Mouse (Mus musculus) cortical plate, adult 2 months (tissue): Measurements from ENCODE around the gene Limk2.

ENCODE experiments used
- CTCF ChIP-seq: fragments of 200-500 bp; IDR thresholded peaks from 2 replicates; pipeline ENCODE4 v1.5.1; 2011; ENCODE audit warnings: mild to moderate bottlenecking, control low read depth, low read length; ENCODE audit not compliant: insufficient read depth; ENCODE audit errors: extremely low read depth
- POLR2A ChIP-seq: fragments of 200-500 bp; IDR thresholded peaks from 2 replicates; pipeline ENCODE4 v1.6.1; 2011; ENCODE audit warnings: mild to moderate bottlenecking, low read length, control low read depth; ENCODE audit not compliant: insufficient read depth; ENCODE audit errors: extremely low read depth

GRCm38 (mm10) chr11:3337173-3337955 lies 71.6 kb downstream of the Limk2 start:
- TF ChIP-seq POLR2A (no peak), CTCF (no peak)
